Mouse (Mus musculus): Measurements from ENCODE around the gene ccdc198. TPM values are rescaled to one million over a fixed set of nuclear protein-coding genes. Genes with fewer than 3 reads are reported as not detected.
A peak's percentile ranks its signal among the peaks of the same experiment; 100 is the strongest.
"Not testable (repeated sequence)": the region's sequence is repeated elsewhere in the genome, so short reads cannot be mapped to it uniquely, and the experiment has no call there.

ccdc198 gene
- polyA plus RNA-seq, 1 experiment from 2014 or later, result 0.33 TPM

- no peak overlapping the region for H3K4me2 ChIP-seq (replicated peaks; ENCODE audit: low read depth)
- no peak for TF ChIP-seq EP300 (optimal IDR thresholded peaks at IDR 0.05)
- no peak for TF ChIP-seq CTCF (IDR thresholded peaks at IDR 0.05; ENCODE audit: low read depth)
- no peak overlapping the region for H3K9ac ChIP-seq (ENCODE audit: low read length)
- no peaks in the 10 kb centered on the region for H3K9me3 ChIP-seq (ENCODE audit: control insufficient read depth, low read length)
- H3K27ac ChIP-seq (replicated peaks), result no peak overlapping the region
- no peaks in the 10 kb centered on the region for H3K27me3 ChIP-seq (ENCODE audit: control insufficient read depth, insufficient read depth, low read length)
- no peak for DNase-seq (ENCODE audit: low spot score)
- no peaks in the 10 kb centered on the region for H3K4me1 ChIP-seq (replicated peaks; ENCODE audit: control insufficient read depth, insufficient read depth)
- no peak for ATAC-seq (ENCODE audit: low FRiP score, low TSS enrichment)
- H3K36me3 ChIP-seq (ENCODE audit: control insufficient read depth, insufficient read depth, low read length), result no peaks in the 10 kb centered on the region
- no peak overlapping the region for H3K4me3 ChIP-seq (ENCODE audit: low read depth, low read length)
- WGBS, result 92% methylated on average over 3 of the region's 3 CpGs
These were observed 13.4 kb downstream of the ccdc198 start for GRCm38 (mm10) chr14:49231845-49232244.

GRCm38 (mm10) chr14:49226986-49227385 lies 18.3 kb downstream of the ccdc198 start:
- Histone ChIP-seq H3K9ac (ENCODE audit: low read length) (no peak overlapping the region), H3K4me1 (replicated peaks; ENCODE audit: control insufficient read depth, insufficient read depth) (no peaks in the 10 kb centered on the region), H3K4me2 (replicated peaks; ENCODE audit: low read depth) (no peak overlapping the region), H3K27ac (replicated peaks) (no peak overlapping the region), H3K9me3 (ENCODE audit: control insufficient read depth, low read length) (no peaks in the 10 kb centered on the region), H3K4me3 (ENCODE audit: low read depth, low read length) (no peak overlapping the region), H3K27me3 (ENCODE audit: control insufficient read depth, insufficient read depth, low read length) (no peaks in the 10 kb centered on the region), H3K36me3 (ENCODE audit: control insufficient read depth, insufficient read depth, low read length) (no peaks in the 10 kb centered on the region)
- TF ChIP-seq CTCF (IDR thresholded peaks at IDR 0.05; ENCODE audit: low read depth), result no peak
- DNase-seq (ENCODE audit: low spot score) (peak; percentile 46), ATAC-seq (ENCODE audit: low FRiP score, low TSS enrichment) (peak; percentile 66; the same call in 1 of the 2 replicates)
- WGBS, result 54% methylated on average over 11 of the region's 11 CpGs

GRCm38 (mm10) chr14:49226471-49226870 lies 18.8 kb downstream of the ccdc198 start:
- 63% methylated on average over 7 of the region's 7 CpGs for WGBS

GRCm38 (mm10) chr14:49221771-49222170 lies 23.5 kb downstream of the ccdc198 start:
- no peak for TF ChIP-seq EP300 (optimal IDR thresholded peaks at IDR 0.05)
- DNase-seq (ENCODE audit: low spot score) (no peak), ATAC-seq (ENCODE audit: low FRiP score, low TSS enrichment) (no peak)
- H3K27me3 ChIP-seq (ENCODE audit: control insufficient read depth, insufficient read depth, low read length), result no peaks in the 10 kb centered on the region
- H3K27ac ChIP-seq (replicated peaks), result no peak overlapping the region
- H3K4me1 ChIP-seq (replicated peaks; ENCODE audit: control insufficient read depth, insufficient read depth), result no peaks in the 10 kb centered on the region
- 81% methylated on average over 2 of the region's 2 CpGs for WGBS
- no peaks in the 10 kb centered on the region for H3K36me3 ChIP-seq (ENCODE audit: control insufficient read depth, insufficient read depth, low read length)
- H3K4me3 ChIP-seq (ENCODE audit: low read depth, low read length), result no peak overlapping the region
- H3K4me2 ChIP-seq (replicated peaks; ENCODE audit: low read depth), result no peak overlapping the region
- no peaks in the 10 kb centered on the region for H3K9me3 ChIP-seq (ENCODE audit: control insufficient read depth, low read length)
- H3K9ac ChIP-seq (ENCODE audit: low read length), result no peak overlapping the region

More at GRCm38 (mm10) chr14:49226471-49226870, 18.8 kb downstream of the ccdc198 start:
- Histone ChIP-seq H3K27me3 (ENCODE audit: control insufficient read depth, insufficient read depth, low read length) (no peaks in the 10 kb centered on the region), H3K36me3 (ENCODE audit: control insufficient read depth, insufficient read depth, low read length) (no peaks in the 10 kb centered on the region), H3K9ac (ENCODE audit: low read length) (no peak overlapping the region), H3K4me2 (replicated peaks; ENCODE audit: low read depth) (no peak overlapping the region), H3K4me1 (replicated peaks; ENCODE audit: control insufficient read depth, insufficient read depth) (no peaks in the 10 kb centered on the region), H3K9me3 (ENCODE audit: control insufficient read depth, low read length) (no peaks in the 10 kb centered on the region), H3K27ac (replicated peaks) (no peak overlapping the region), H3K4me3 (ENCODE audit: low read depth, low read length) (no peak overlapping the region)
- ATAC-seq (ENCODE audit: low FRiP score, low TSS enrichment) (no peak), DNase-seq (ENCODE audit: low spot score) (no peak)
- TF ChIP-seq CTCF (IDR thresholded peaks at IDR 0.05; ENCODE audit: low read depth) (no peak), EP300 (optimal IDR thresholded peaks at IDR 0.05) (no peak)

GRCm38 (mm10) chr14:49219466-49220022 lies 25.7 kb downstream of the ccdc198 start:
- DNase-seq (ENCODE audit: low spot score); H3K4me1 ChIP-seq (replicated peaks; ENCODE audit: control insufficient read depth, insufficient read depth); H3K4me2 ChIP-seq (replicated peaks; ENCODE audit: low read depth); H3K27ac ChIP-seq (replicated peaks); ATAC-seq (ENCODE audit: low FRiP score, low TSS enrichment); H3K9me3 ChIP-seq (ENCODE audit: control insufficient read depth, low read length); H3K36me3 ChIP-seq (ENCODE audit: control insufficient read depth, insufficient read depth, low read length); H3K9ac ChIP-seq (ENCODE audit: low read length); H3K27me3 ChIP-seq (ENCODE audit: control insufficient read depth, insufficient read depth, low read length); H3K4me3 ChIP-seq (ENCODE audit: low read depth, low read length): not testable (repeated sequence)
- 67% methylated on average over 4 of the region's 4 CpGs for WGBS

- no peaks in the 10 kb centered on the region for H3K27me3 ChIP-seq (ENCODE audit: control insufficient read depth, insufficient read depth, low read length)
- WGBS, result 62% methylated on average over 7 of the region's 7 CpGs
- H3K4me1 ChIP-seq (replicated peaks; ENCODE audit: control insufficient read depth, insufficient read depth), result no peaks in the 10 kb centered on the region
- no peak overlapping the region for H3K27ac ChIP-seq (replicated peaks)
- no peak overlapping the region for H3K9ac ChIP-seq (ENCODE audit: low read length)
- H3K4me2 ChIP-seq (replicated peaks; ENCODE audit: low read depth), result no peak overlapping the region
- no peaks in the 10 kb centered on the region for H3K9me3 ChIP-seq (ENCODE audit: control insufficient read depth, low read length)
- H3K36me3 ChIP-seq (ENCODE audit: control insufficient read depth, insufficient read depth, low read length), result no peaks in the 10 kb centered on the region
- no peak for TF ChIP-seq EP300 (optimal IDR thresholded peaks at IDR 0.05)
- TF ChIP-seq CTCF (IDR thresholded peaks at IDR 0.05; ENCODE audit: low read depth), result no peak
- DNase-seq (ENCODE audit: low spot score), result no peak
- no peak overlapping the region for H3K4me3 ChIP-seq (ENCODE audit: low read depth, low read length)
- no peak for ATAC-seq (ENCODE audit: low FRiP score, low TSS enrichment)
These were observed 26.6 kb downstream of the ccdc198 start for GRCm38 (mm10) chr14:49218677-49219076.

- DNase-seq (ENCODE audit: low spot score); H3K9ac ChIP-seq (ENCODE audit: low read length); H3K4me1 ChIP-seq (replicated peaks; ENCODE audit: control insufficient read depth, insufficient read depth); H3K4me2 ChIP-seq (replicated peaks; ENCODE audit: low read depth); ATAC-seq (ENCODE audit: low FRiP score, low TSS enrichment); H3K27me3 ChIP-seq (ENCODE audit: control insufficient read depth, insufficient read depth, low read length); H3K36me3 ChIP-seq (ENCODE audit: control insufficient read depth, insufficient read depth, low read length); H3K4me3 ChIP-seq (ENCODE audit: low read depth, low read length); H3K9me3 ChIP-seq (ENCODE audit: control insufficient read depth, low read length); H3K27ac ChIP-seq (replicated peaks): not testable (repeated sequence)
- 80% methylated on average over 3 of the region's 3 CpGs for WGBS
These were observed 35.1 kb downstream of the ccdc198 start for GRCm38 (mm10) chr14:49210215-49210614.

Data from stomach, postnatal 0 days (tissue).